Mouse (Mus musculus): ENCODE data around the gene Gpx2. TPM values are rescaled to one million over a fixed set of nuclear protein-coding genes. Genes with fewer than 3 reads are reported as not detected.
A peak's percentile ranks its signal among the peaks of the same experiment; 100 is the strongest.

Gpx2 gene
- total RNA-seq, 1 experiment, result 7.0 TPM

DNA sequence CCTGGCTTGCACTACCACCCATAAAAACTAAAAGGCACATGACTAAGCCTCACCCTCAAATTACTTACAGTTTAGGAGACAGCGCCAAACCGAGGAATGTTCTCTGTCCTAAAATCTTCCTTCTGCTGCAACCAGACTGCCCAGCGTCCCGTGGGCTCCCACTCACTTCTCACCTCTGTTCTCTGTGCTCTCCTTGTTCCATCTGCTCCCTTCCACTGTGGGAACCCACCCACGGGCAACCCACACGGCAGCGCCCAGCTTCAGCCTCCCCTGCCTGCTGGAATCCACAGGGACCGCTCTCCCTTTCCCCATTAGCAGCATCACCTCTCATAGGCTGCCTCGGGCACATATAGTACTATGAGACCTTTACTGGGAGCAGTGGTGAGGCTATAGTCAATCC lies 23.6 kb upstream of the Gpx2 start:
- H3K27ac ChIP-seq (ENCODE audit: insufficient read depth, low read depth, low read length, poor library complexity, severe bottlenecking), result no peak overlapping the region
- no peak overlapping the region for H3K9ac ChIP-seq (ENCODE audit: insufficient read depth, low read depth, low read length, poor library complexity, severe bottlenecking)
- no peaks in the 10 kb centered on the region for H3K9me3 ChIP-seq (ENCODE audit: control insufficient read depth, insufficient read depth, low read depth, low read length)
- DNase-seq (ENCODE audit: low read depth, low spot score), result no peak
- H3K4me1 ChIP-seq (ENCODE audit: control insufficient read depth in 2 of 2, insufficient read depth in 2 of 2, low read length in 2 of 2, poor library complexity in 1 of 2), result peaks cover 3 to 21% of the 10 kb centered on the region in 2 experiments; a peak in 2 of 4 replicates
- TF ChIP-seq HCFC1 (IDR thresholded peaks at IDR 0.05; ENCODE audit: borderline replicate concordance, insufficient read depth, low read length) (no peak), CHD2 (IDR thresholded peaks at IDR 0.05; ENCODE audit: low read depth, low read length) (no peak), ZC3H11A (IDR thresholded peaks at IDR 0.05; ENCODE audit: borderline replicate concordance, low read depth, low read length) (no peak), MAFK (IDR thresholded peaks at IDR 0.05; ENCODE audit: insufficient read depth, low read depth, low read length) (no peak), ZNF384 (IDR thresholded peaks at IDR 0.05; ENCODE audit: low read depth, low read length) (no peak)
- no peak overlapping the region for H3K4me3 ChIP-seq (ENCODE audit: insufficient read depth in 1 of 2, low read depth in 1 of 2, low read length in 2 of 2, poor library complexity in 1 of 2, severe bottlenecking in 1 of 2)
- no peaks in the 10 kb centered on the region for H3K36me3 ChIP-seq (ENCODE audit: control insufficient read depth, insufficient read depth, low read length, poor library complexity, severe bottlenecking)
- in situ Hi-C loops (cut with MboI; ENCODE audit: low sequenced_read_pairs in 2 of 2, unreplicated experiment in 2 of 2), result no loop called here

GRCm38 (mm10) chr12:76818120-76818519 lies 22.8 kb upstream of the Gpx2 start:
- DNase-seq (ENCODE audit: low read depth, low spot score), result peak; percentile 74
- peak overlapping the region; percentile 55 for H3K27ac ChIP-seq (ENCODE audit: insufficient read depth, low read depth, low read length, poor library complexity, severe bottlenecking)
- peaks cover 1% of the 10 kb centered on the region; the same call in 1 of the 2 replicates for H3K36me3 ChIP-seq (ENCODE audit: control insufficient read depth, insufficient read depth, low read length, poor library complexity, severe bottlenecking)
- peak overlapping the region; percentile 18; the same call in 1 of the 2 replicates for H3K9ac ChIP-seq (ENCODE audit: insufficient read depth, low read depth, low read length, poor library complexity, severe bottlenecking)
- in situ Hi-C loops (cut with MboI; ENCODE audit: low sequenced_read_pairs in 2 of 2, unreplicated experiment in 2 of 2), result no loop called here
- H3K4me3 ChIP-seq (ENCODE audit: insufficient read depth in 1 of 2, low read depth in 1 of 2, low read length in 2 of 2, poor library complexity in 1 of 2, severe bottlenecking in 1 of 2), result peak overlapping the region; percentile 4 to 13; a peak in 1 of 4 replicates
- H3K9me3 ChIP-seq (ENCODE audit: control insufficient read depth, insufficient read depth, low read depth, low read length), result no peaks in the 10 kb centered on the region
- peaks cover 3 to 21% of the 10 kb centered on the region in 2 experiments; a peak in 2 of 4 replicates for H3K4me1 ChIP-seq (ENCODE audit: control insufficient read depth in 2 of 2, insufficient read depth in 2 of 2, low read length in 2 of 2, poor library complexity in 1 of 2)
- TF ChIP-seq HCFC1 (IDR thresholded peaks at IDR 0.05; ENCODE audit: borderline replicate concordance, insufficient read depth, low read length) (no peak), ZC3H11A (IDR thresholded peaks at IDR 0.05; ENCODE audit: borderline replicate concordance, low read depth, low read length) (no peak), CHD2 (IDR thresholded peaks at IDR 0.05; ENCODE audit: low read depth, low read length) (no peak), MAFK (IDR thresholded peaks at IDR 0.05; ENCODE audit: insufficient read depth, low read depth, low read length) (no peak), ZNF384 (IDR thresholded peaks at IDR 0.05; ENCODE audit: low read depth, low read length) (no peak)

GRCm38 (mm10) chr12:76817176-76817575 lies 21.8 kb upstream of the Gpx2 start:
- no peak overlapping the region for H3K9ac ChIP-seq (ENCODE audit: insufficient read depth, low read depth, low read length, poor library complexity, severe bottlenecking)
- H3K4me1 ChIP-seq (ENCODE audit: control insufficient read depth in 2 of 2, insufficient read depth in 2 of 2, low read length in 2 of 2, poor library complexity in 1 of 2), result peaks cover 3 to 21% of the 10 kb centered on the region in 2 experiments; a peak in 2 of 4 replicates
- in situ Hi-C loops (cut with MboI; ENCODE audit: low sequenced_read_pairs in 2 of 2, unreplicated experiment in 2 of 2), result no loop called here
- H3K36me3 ChIP-seq (ENCODE audit: control insufficient read depth, insufficient read depth, low read length, poor library complexity, severe bottlenecking), result peaks cover 5% of the 10 kb centered on the region; the same call in 1 of the 2 replicates
- TF ChIP-seq ZNF384 (IDR thresholded peaks at IDR 0.05; ENCODE audit: low read depth, low read length) (no peak), ZC3H11A (IDR thresholded peaks at IDR 0.05; ENCODE audit: borderline replicate concordance, low read depth, low read length) (no peak), CHD2 (IDR thresholded peaks at IDR 0.05; ENCODE audit: low read depth, low read length) (no peak), MAFK (IDR thresholded peaks at IDR 0.05; ENCODE audit: insufficient read depth, low read depth, low read length) (no peak), HCFC1 (IDR thresholded peaks at IDR 0.05; ENCODE audit: borderline replicate concordance, insufficient read depth, low read length) (no peak)
- no peaks in the 10 kb centered on the region for H3K9me3 ChIP-seq (ENCODE audit: control insufficient read depth, insufficient read depth, low read depth, low read length)
- no peak overlapping the region for H3K27ac ChIP-seq (ENCODE audit: insufficient read depth, low read depth, low read length, poor library complexity, severe bottlenecking)
- no peak for DNase-seq (ENCODE audit: low read depth, low spot score)
- H3K4me3 ChIP-seq (ENCODE audit: insufficient read depth in 1 of 2, low read depth in 1 of 2, low read length in 2 of 2, poor library complexity in 1 of 2, severe bottlenecking in 1 of 2), result no peak overlapping the region

DNA sequence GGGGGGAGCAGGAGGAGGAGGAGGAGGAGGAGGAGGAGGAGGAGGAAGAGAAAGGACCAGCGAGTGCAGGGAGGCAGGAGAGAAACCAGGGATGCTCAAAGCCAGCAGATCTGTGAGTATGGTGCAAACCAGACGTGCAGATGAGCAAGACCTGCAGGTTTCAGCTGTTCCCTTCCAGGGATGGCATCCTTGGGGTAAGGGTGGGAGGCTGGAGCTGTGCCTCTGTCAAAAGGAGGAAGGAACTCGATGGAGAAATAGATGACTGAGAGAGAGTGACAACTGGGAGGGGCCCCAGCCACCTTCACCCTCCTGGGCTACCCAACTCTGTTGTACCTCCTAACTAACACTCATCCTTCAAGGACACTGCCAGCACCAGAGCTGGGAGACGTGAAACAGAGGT lies 21.4 kb upstream of the Gpx2 start:
- TF ChIP-seq HCFC1 (IDR thresholded peaks at IDR 0.05; ENCODE audit: borderline replicate concordance, insufficient read depth, low read length), result no peak
- no peak for TF ChIP-seq ZNF384 (IDR thresholded peaks at IDR 0.05; ENCODE audit: low read depth, low read length)
- no peak for TF ChIP-seq ZC3H11A (IDR thresholded peaks at IDR 0.05; ENCODE audit: borderline replicate concordance, low read depth, low read length)
- no peak for TF ChIP-seq CHD2 (IDR thresholded peaks at IDR 0.05; ENCODE audit: low read depth, low read length)
- no peak for TF ChIP-seq MAFK (IDR thresholded peaks at IDR 0.05; ENCODE audit: insufficient read depth, low read depth, low read length)
- no peak overlapping the region for H3K9ac ChIP-seq (ENCODE audit: insufficient read depth, low read depth, low read length, poor library complexity, severe bottlenecking)
- H3K4me3 ChIP-seq (ENCODE audit: insufficient read depth in 1 of 2, low read depth in 1 of 2, low read length in 2 of 2, poor library complexity in 1 of 2, severe bottlenecking in 1 of 2), result no peak overlapping the region
- H3K9me3 ChIP-seq (ENCODE audit: control insufficient read depth, insufficient read depth, low read depth, low read length), result no peaks in the 10 kb centered on the region
- peaks cover 3 to 21% of the 10 kb centered on the region in 2 experiments; a peak in 2 of 4 replicates for H3K4me1 ChIP-seq (ENCODE audit: control insufficient read depth in 2 of 2, insufficient read depth in 2 of 2, low read length in 2 of 2, poor library complexity in 1 of 2)
- no peak overlapping the region for H3K27ac ChIP-seq (ENCODE audit: insufficient read depth, low read depth, low read length, poor library complexity, severe bottlenecking)
- H3K36me3 ChIP-seq (ENCODE audit: control insufficient read depth, insufficient read depth, low read length, poor library complexity, severe bottlenecking), result peaks cover 5% of the 10 kb centered on the region; the same call in 1 of the 2 replicates
- in situ Hi-C loops (cut with MboI; ENCODE audit: low sequenced_read_pairs in 2 of 2, unreplicated experiment in 2 of 2), result no loop called here
- DNase-seq (ENCODE audit: low read depth, low spot score), result no peak
